ENCODE assay signal across 22 mouse cellular contexts in the genomic region with DNA sequence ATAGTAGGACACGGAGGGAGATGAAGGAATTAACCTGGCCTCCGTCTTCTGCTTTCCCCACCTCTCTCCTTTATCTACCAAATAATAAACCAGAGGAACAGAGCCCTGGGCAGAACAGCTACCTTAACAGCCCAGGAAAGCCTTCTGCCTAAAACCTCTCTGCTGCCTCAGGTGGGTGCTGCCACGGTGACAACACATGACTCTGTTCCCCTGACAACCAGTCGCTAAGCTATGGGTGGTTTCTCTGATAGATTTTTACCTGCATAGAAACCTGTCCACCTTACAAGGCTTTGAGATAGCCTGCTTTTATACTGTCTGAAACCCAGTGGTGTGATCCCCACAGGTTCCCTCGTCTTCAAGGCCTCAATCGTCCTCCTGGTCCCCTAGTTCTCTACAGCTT.
"Had no signal": no experiment of that assay in that cellular context is flagged by ENCODE, and none has a peak within 500 bp of the region (broad histone marks: within the 10 kb centered on the region; RNA-seq: fewer than 3 reads in every experiment).

No protein-coding gene starts in this region.

- H3K4me2 ChIP-seq: heart, embryonic 11.5 days; heart, embryonic 13.5 days; heart, embryonic 15.5 days; hindbrain, embryonic 14.5 days; kidney, embryonic 15.5 days; limb, embryonic 13.5 days; limb, embryonic 15.5 days; liver, embryonic 12.5 days had no signal

- ATAC-seq: intestine, embryonic 16.5 days; liver, embryonic 12.5 days had no signal

- H3K36me3 ChIP-seq: heart, embryonic 13.5 days; heart, embryonic 15.5 days; kidney, embryonic 15.5 days; limb, embryonic 13.5 days; limb, embryonic 15.5 days; liver, embryonic 12.5 days had no signal

- DNase-seq: gastrocnemius, postnatal 14 days; gastrocnemius, postnatal 36 days; heart, adult 18-20 months; heart, postnatal 14 days; heart, postnatal 36 days; kidney, adult 11 months; kidney, adult 2 months; kidney, adult 9 months; kidney, postnatal 14 days; kidney, postnatal 36 days; layer of hippocampus, adult 9-11 months; layer of hippocampus, postnatal 36 days had no signal

- H3K27me3 ChIP-seq: heart, embryonic 13.5 days; heart, embryonic 15.5 days; kidney, embryonic 15.5 days; limb, embryonic 13.5 days; limb, embryonic 15.5 days; liver, embryonic 12.5 days had no signal

- H3K9me3 ChIP-seq: heart, embryonic 15.5 days; kidney, embryonic 15.5 days; limb, embryonic 15.5 days; liver, embryonic 12.5 days had no signal

- H3K4me1 ChIP-seq: heart, embryonic 13.5 days; heart, embryonic 15.5 days; kidney, embryonic 15.5 days; limb, embryonic 13.5 days; liver, embryonic 12.5 days had no signal

- H3K4me3 ChIP-seq: heart, embryonic 13.5 days; heart, embryonic 15.5 days; kidney, embryonic 15.5 days; limb, embryonic 13.5 days; limb, embryonic 15.5 days; liver, embryonic 12.5 days had no signal

- H3K9ac ChIP-seq: heart, embryonic 13.5 days; heart, embryonic 15.5 days; hindbrain, embryonic 14.5 days; kidney, embryonic 15.5 days; limb, embryonic 13.5 days; limb, embryonic 15.5 days; liver, embryonic 12.5 days had no signal

- H3K27ac ChIP-seq: heart, embryonic 13.5 days; heart, embryonic 15.5 days; hindbrain, embryonic 14.5 days; kidney, embryonic 15.5 days; kidney, postnatal 0 days; limb, embryonic 13.5 days; limb, embryonic 15.5 days; liver, embryonic 12.5 days had no signal
